Mouse (Mus musculus) mature B cell (primary cell): ENCODE measurements around the gene Card19.

Experiments
- in situ Hi-C: fragments of 300-500 bp; cut with MboI; formaldehyde crosslinking; loops from 2 replicates; pipeline ENCODE4 v1.14.3; 2019

Gene Card19

GRCm38 (mm10) chr13:49215504-49216219 is at the start of gene Card19:
TSS of gene Card19 (minus strand) at chr13:49216037.
- in situ Hi-C loops, result no loop called here

- in situ Hi-C loops, result no loop called here
Measured at GRCm38 (mm10) chr13:49260036-49260722, 44.3 kb upstream of the Card19 start.

- in situ Hi-C loops, result no loop called here
Measured at GRCm38 (mm10) chr13:49257819-49258313, 42.0 kb upstream of the Card19 start.

GRCm38 (mm10) chr13:49252746-49253145 is 36.9 kb upstream of the Card19 start:
- in situ Hi-C loops, result no loop called here

- in situ Hi-C loops, result no loop called here
Measured at GRCm38 (mm10) chr13:49252113-49252512, 36.3 kb upstream of the Card19 start.

GRCm38 (mm10) chr13:49250716-49251517 is 35.1 kb upstream of the Card19 start:
- in situ Hi-C loops, result no loop called here

- in situ Hi-C loops, result no loop called here
Measured at GRCm38 (mm10) chr13:49249634-49250033, 33.8 kb upstream of the Card19 start.

- in situ Hi-C loops, result no loop called here
Measured at GRCm38 (mm10) chr13:49248923-49249322, 33.1 kb upstream of the Card19 start.

- in situ Hi-C loops, result no loop called here
Measured at GRCm38 (mm10) chr13:49248467-49248862, 32.6 kb upstream of the Card19 start, which contains the start of gene Susd3. TSS of gene Susd3 (minus strand) at chr13:49248706.

GRCm38 (mm10) chr13:49247740-49248466 is 32.1 kb upstream of the Card19 start:
- in situ Hi-C loops, result no loop called here

- in situ Hi-C loops, result no loop called here
Measured at GRCm38 (mm10) chr13:49247232-49247739, 31.4 kb upstream of the Card19 start.

- in situ Hi-C loops, result no loop called here
Measured at GRCm38 (mm10) chr13:49246626-49247025, 30.8 kb upstream of the Card19 start.

GRCm38 (mm10) chr13:49246011-49246410 is 30.2 kb upstream of the Card19 start:
- in situ Hi-C loops, result no loop called here

- in situ Hi-C loops, result no loop called here
Measured at GRCm38 (mm10) chr13:49245251-49245650, 29.4 kb upstream of the Card19 start.

GRCm38 (mm10) chr13:49243492-49243891 is 27.7 kb upstream of the Card19 start:
- in situ Hi-C loops, result no loop called here

GRCm38 (mm10) chr13:49242321-49243065 is 26.7 kb upstream of the Card19 start:
- in situ Hi-C loops, result no loop called here

- in situ Hi-C loops, result no loop called here
Measured at GRCm38 (mm10) chr13:49238737-49239136, 22.9 kb upstream of the Card19 start.

- in situ Hi-C loops, result no loop called here
Measured at GRCm38 (mm10) chr13:49237617-49238016, 21.8 kb upstream of the Card19 start.

GRCm38 (mm10) chr13:49234711-49235110 is 18.9 kb upstream of the Card19 start:
- in situ Hi-C loops, result no loop called here

GRCm38 (mm10) chr13:49233792-49234572 is 18.1 kb upstream of the Card19 start:
- in situ Hi-C loops, result no loop called here
